Mouse (Mus musculus): ENCODE measurements around the gene Lrrc61. TPM values are rescaled to one million over a fixed set of nuclear protein-coding genes. Genes with fewer than 3 reads are reported as not detected.
A peak's percentile ranks its signal among the peaks of the same experiment; 100 is the strongest.

Gene Lrrc61
- polyA plus RNA-seq, 1 experiment from 2014 or later: 18.2 TPM

GRCm38 (mm10) chr6:48579215-48579648 is 24.6 kb downstream of the Lrrc61 start:
- Histone ChIP-seq H3K27ac (no peak overlapping the region), H3K4me1 (replicated peaks; ENCODE audit: control insufficient read depth, insufficient read depth, low read length) (no peaks in the 10 kb centered on the region), H3K9me3 (ENCODE audit: control insufficient read depth, low read length) (no peaks in the 10 kb centered on the region), H3K27me3 (ENCODE audit: control insufficient read depth, insufficient read depth, low read length) (no peaks in the 10 kb centered on the region), H3K4me3 (replicated peaks; ENCODE audit: low read length) (no peak overlapping the region), H3K4me2 (replicated peaks) (no peak overlapping the region), H3K36me3 (replicated peaks; ENCODE audit: control insufficient read depth, insufficient read depth) (no peaks in the 10 kb centered on the region), H3K9ac (no peak overlapping the region)
- ATAC-seq (ENCODE audit: low FRiP score) (no peak), DNase-seq (ENCODE audit: low spot score) (no peak)
- WGBS: 40% methylated on average over 5 of the region's 5 CpGs

GRCm38 (mm10) chr6:48581257-48581656 is 26.7 kb downstream of the Lrrc61 start:
- Histone ChIP-seq H3K4me1 (replicated peaks; ENCODE audit: control insufficient read depth, insufficient read depth, low read length) (no peaks in the 10 kb centered on the region), H3K27ac (no peak overlapping the region), H3K9me3 (ENCODE audit: control insufficient read depth, low read length) (no peaks in the 10 kb centered on the region), H3K9ac (no peak overlapping the region), H3K36me3 (replicated peaks; ENCODE audit: control insufficient read depth, insufficient read depth) (no peaks in the 10 kb centered on the region), H3K4me3 (replicated peaks; ENCODE audit: low read length) (no peak overlapping the region), H3K4me2 (replicated peaks) (no peak overlapping the region), H3K27me3 (ENCODE audit: control insufficient read depth, insufficient read depth, low read length) (no peaks in the 10 kb centered on the region)
- 22% methylated on average over 3 of the region's 3 CpGs for WGBS
- DNase-seq (ENCODE audit: low spot score) (no peak), ATAC-seq (ENCODE audit: low FRiP score) (no peak)

DNA sequence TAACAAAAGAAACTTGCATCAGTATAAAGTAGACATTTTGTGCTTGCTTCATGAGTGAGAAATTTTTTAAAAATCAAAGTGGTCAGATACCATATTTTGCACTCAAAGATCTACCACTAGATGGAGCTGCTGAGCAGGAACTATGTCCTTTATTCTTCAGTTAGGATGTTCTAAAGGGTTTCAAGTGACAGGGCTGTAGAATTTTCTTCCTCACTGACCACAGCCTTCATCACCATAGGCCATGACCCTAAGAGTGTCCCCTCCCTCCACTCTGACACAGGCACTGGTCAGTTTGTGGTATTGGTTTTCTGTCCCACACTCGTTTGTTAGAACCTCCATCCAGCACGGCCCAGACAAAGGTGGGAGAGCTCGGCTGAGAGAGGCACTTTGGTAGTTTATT is 27.4 kb downstream of the Lrrc61 start:
- Histone ChIP-seq H3K27ac (no peak overlapping the region), H3K9me3 (ENCODE audit: control insufficient read depth, low read length) (no peaks in the 10 kb centered on the region), H3K27me3 (ENCODE audit: control insufficient read depth, insufficient read depth, low read length) (no peaks in the 10 kb centered on the region), H3K4me2 (replicated peaks) (no peak overlapping the region), H3K9ac (no peak overlapping the region), H3K36me3 (replicated peaks; ENCODE audit: control insufficient read depth, insufficient read depth) (no peaks in the 10 kb centered on the region), H3K4me1 (replicated peaks; ENCODE audit: control insufficient read depth, insufficient read depth, low read length) (no peaks in the 10 kb centered on the region), H3K4me3 (replicated peaks; ENCODE audit: low read length) (no peak overlapping the region)
- 71% methylated on average over 3 of the region's 3 CpGs for WGBS
- no peak for ATAC-seq (ENCODE audit: low FRiP score)
- DNase-seq (ENCODE audit: low spot score): peak; percentile 92

GRCm38 (mm10) chr6:48589194-48589750 is 34.7 kb downstream of the Lrrc61 start, which contains the start of gene Gm45021:
Gene Gm45021, plus strand, starts transcription at chr6:48589610.
- Histone ChIP-seq H3K27ac (no peak within 1 kb of the TSS), H3K4me1 (replicated peaks; ENCODE audit: control insufficient read depth, insufficient read depth, low read length) (peaks cover 5% of the 10 kb centered on the region), H3K9ac (no peak within 1 kb of the TSS), H3K27me3 (ENCODE audit: control insufficient read depth, insufficient read depth, low read length) (no peaks in the 10 kb centered on the region), H3K4me2 (replicated peaks) (no peak within 1 kb of the TSS), H3K36me3 (replicated peaks; ENCODE audit: control insufficient read depth, insufficient read depth) (no peaks in the 10 kb centered on the region), H3K9me3 (ENCODE audit: control insufficient read depth, low read length) (no peaks in the 10 kb centered on the region), H3K4me3 (replicated peaks; ENCODE audit: low read length) (no peak within 1 kb of the TSS)
- DNase-seq (ENCODE audit: low spot score) (no peak), ATAC-seq (ENCODE audit: low FRiP score) (no peak)
- WGBS: 70% methylated on average over 6 of the region's 6 CpGs

GRCm38 (mm10) chr6:48591221-48591845 is 36.7 kb downstream of the Lrrc61 start:
- H3K27me3 ChIP-seq (ENCODE audit: control insufficient read depth, insufficient read depth, low read length): no peaks in the 10 kb centered on the region
- H3K36me3 ChIP-seq (replicated peaks; ENCODE audit: control insufficient read depth, insufficient read depth): peaks cover 11% of the 10 kb centered on the region
- no peak overlapping the region for H3K9ac ChIP-seq
- WGBS: 77% methylated on average over 3 of the region's 3 CpGs
- no peak for DNase-seq (ENCODE audit: low spot score)
- no peak overlapping the region for H3K4me3 ChIP-seq (replicated peaks; ENCODE audit: low read length)
- no peak overlapping the region for H3K4me2 ChIP-seq (replicated peaks)
- peaks cover 18% of the 10 kb centered on the region for H3K4me1 ChIP-seq (replicated peaks; ENCODE audit: control insufficient read depth, insufficient read depth, low read length)
- no peak overlapping the region for H3K27ac ChIP-seq
- H3K9me3 ChIP-seq (ENCODE audit: control insufficient read depth, low read length): peaks cover 4% of the 10 kb centered on the region
- no peak for ATAC-seq (ENCODE audit: low FRiP score)

DNA sequence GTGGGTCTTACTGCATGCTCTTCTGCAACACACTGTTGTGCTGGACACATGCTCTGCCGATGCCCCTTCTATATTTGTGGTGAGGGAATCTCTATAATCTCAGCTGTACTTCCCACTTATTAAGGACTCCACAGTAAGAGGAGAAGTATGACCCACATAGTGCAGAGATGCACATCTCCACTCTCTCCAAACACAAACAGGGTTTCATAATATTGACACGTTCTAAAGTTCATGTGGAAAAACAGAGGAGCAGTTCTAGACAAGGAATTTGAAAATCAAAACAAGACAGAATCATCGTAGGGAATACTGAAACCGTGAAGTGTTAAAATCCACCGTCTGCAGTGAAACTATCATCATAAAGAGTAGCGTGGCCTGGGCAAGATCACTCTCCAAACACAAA is 37.3 kb downstream of the Lrrc61 start:
- Histone ChIP-seq H3K4me1 (replicated peaks; ENCODE audit: control insufficient read depth, insufficient read depth, low read length) (peaks cover 18% of the 10 kb centered on the region), H3K27me3 (ENCODE audit: control insufficient read depth, insufficient read depth, low read length) (no peaks in the 10 kb centered on the region), H3K4me2 (replicated peaks) (no peak overlapping the region), H3K4me3 (replicated peaks; ENCODE audit: low read length) (no peak overlapping the region), H3K9me3 (ENCODE audit: control insufficient read depth, low read length) (peaks cover 10% of the 10 kb centered on the region), H3K27ac (no peak overlapping the region), H3K9ac (no peak overlapping the region), H3K36me3 (replicated peaks; ENCODE audit: control insufficient read depth, insufficient read depth) (peaks cover 16% of the 10 kb centered on the region)
- DNase-seq (ENCODE audit: low spot score): no peak
- no peak for ATAC-seq (ENCODE audit: low FRiP score)
- 92% methylated on average over 6 of the region's 6 CpGs for WGBS

- Histone ChIP-seq H3K36me3 (replicated peaks; ENCODE audit: control insufficient read depth, insufficient read depth) (peaks cover 31% of the 10 kb centered on the region), H3K9ac (peak within 1 kb of the TSS; percentile 82), H3K9me3 (ENCODE audit: control insufficient read depth, low read length) (peaks cover 25% of the 10 kb centered on the region), H3K4me1 (replicated peaks; ENCODE audit: control insufficient read depth, insufficient read depth, low read length) (peaks cover 18% of the 10 kb centered on the region), H3K4me3 (replicated peaks; ENCODE audit: low read length) (peak within 1 kb of the TSS; percentile 70), H3K4me2 (replicated peaks) (peak within 1 kb of the TSS; percentile 72), H3K27ac (peak within 1 kb of the TSS; percentile 94), H3K27me3 (ENCODE audit: control insufficient read depth, insufficient read depth, low read length) (no peaks in the 10 kb centered on the region)
- peak; percentile 92 for ATAC-seq (ENCODE audit: low FRiP score)
- DNase-seq (ENCODE audit: low spot score): peak; percentile 87
- 4% methylated on average over 45 of the region's 45 CpGs for WGBS
Measured at GRCm38 (mm10) chr6:48593158-48594042, 38.8 kb downstream of the Lrrc61 start, which contains the start of the genes Repin1 and Gm44965. Gene Repin1, plus strand, starts transcription at chr6:48593883. Gene Gm44965, plus strand, starts transcription at chr6:48593941.

DNA sequence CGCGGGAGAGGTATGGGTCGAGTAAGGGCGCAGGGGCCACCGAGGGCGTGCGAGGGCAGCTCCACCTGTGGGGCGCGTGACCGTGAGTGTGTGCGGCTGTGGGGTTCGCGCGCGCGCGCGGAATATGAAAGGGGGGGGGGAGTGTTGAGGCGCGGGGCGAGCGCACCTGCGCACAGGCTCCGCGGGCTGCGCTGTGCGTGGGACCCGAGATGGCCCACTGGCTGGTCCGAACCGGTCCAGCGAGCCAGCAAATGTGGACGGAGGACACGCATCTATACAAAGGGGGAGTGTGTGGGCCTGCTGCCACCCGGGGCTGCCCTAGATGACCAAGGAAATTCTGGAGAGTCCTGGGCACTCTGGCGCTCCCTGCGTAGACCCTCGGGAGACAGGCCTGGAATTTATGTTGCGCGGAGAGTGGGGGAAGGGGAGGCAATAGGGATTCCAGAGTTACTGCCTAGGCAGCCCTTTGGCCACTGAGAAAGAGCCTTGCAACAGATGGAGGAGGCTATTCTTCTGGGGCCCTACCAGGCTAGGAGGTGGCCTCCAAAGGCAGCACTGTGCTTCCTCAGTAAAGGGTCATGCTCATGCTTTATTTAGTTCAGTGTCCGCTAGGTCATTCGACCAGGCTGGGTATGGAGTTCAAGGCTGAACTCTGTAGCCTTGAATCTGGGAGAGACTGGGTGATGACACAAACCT is 39.6 kb downstream of the Lrrc61 start:
- peak overlapping the region; percentile 94 for H3K27ac ChIP-seq
- peak overlapping the region; percentile 82 for H3K9ac ChIP-seq
- no peaks in the 10 kb centered on the region for H3K27me3 ChIP-seq (ENCODE audit: control insufficient read depth, insufficient read depth, low read length)
- H3K4me1 ChIP-seq (replicated peaks; ENCODE audit: control insufficient read depth, insufficient read depth, low read length): peaks cover 18% of the 10 kb centered on the region
- H3K9me3 ChIP-seq (ENCODE audit: control insufficient read depth, low read length): peaks cover 25% of the 10 kb centered on the region
- peak overlapping the region; percentile 70 for H3K4me3 ChIP-seq (replicated peaks; ENCODE audit: low read length)
- H3K36me3 ChIP-seq (replicated peaks; ENCODE audit: control insufficient read depth, insufficient read depth): peaks cover 39% of the 10 kb centered on the region
- 1% methylated on average over 34 of the region's 41 CpGs for WGBS
- DNase-seq (ENCODE audit: low spot score) (peak; percentile 70), ATAC-seq (ENCODE audit: low FRiP score) (peak; percentile 85)
- peak overlapping the region; percentile 72 for H3K4me2 ChIP-seq (replicated peaks)
